Mouse (Mus musculus) B cell, adult 2 months (primary cell): ENCODE results near the gene Olfr986.
"Not testable (repeated sequence)": the region's sequence is repeated elsewhere in the genome, so short reads cannot be mapped to it uniquely, and the experiment has no call there.

Source experiments
- DNase-seq, 2 experiments: peaks; one replicate each; pipeline ENCODE4 v3.0.0; 2022

The Olfr986 gene

GRCm38 (mm10) chr9:40180620-40181019, at the start of gene Olfr986:
Gene Olfr986 (plus strand): TSS chr9:40180920.
- DNase-seq: no peak

- no peak for DNase-seq
These were observed 43.6 kb upstream of the Olfr986 start for GRCm38 (mm10) chr9:40136987-40137688.

GRCm38 (mm10) chr9:40139484-40139883, 41.2 kb upstream of the Olfr986 start:
- no peak for DNase-seq

GRCm38 (mm10) chr9:40141544-40141943, 39.2 kb upstream of the Olfr986 start:
- no peak for DNase-seq

- no peak for DNase-seq
These were observed 25.5 kb upstream of the Olfr986 start for GRCm38 (mm10) chr9:40155118-40155644.

GRCm38 (mm10) chr9:40166446-40166845, 14.3 kb upstream of the Olfr986 start:
- DNase-seq: no peak

GRCm38 (mm10) chr9:40177017-40177416, 3.7 kb upstream of the Olfr986 start:
- no peak for DNase-seq

GRCm38 (mm10) chr9:40185166-40185565, 4.4 kb downstream of the Olfr986 start:
- DNase-seq: not testable (repeated sequence)

GRCm38 (mm10) chr9:40191086-40191876, 10.6 kb downstream of the Olfr986 start:
- DNase-seq: peak in 1 of 2 experiments; percentile 2

GRCm38 (mm10) chr9:40192098-40193038, 11.6 kb downstream of the Olfr986 start, which contains the start of gene Zfp202:
Gene Zfp202 (plus strand): TSS chr9:40192316.
- peak; percentile 77 for DNase-seq

- DNase-seq: no peak
These were observed 15.3 kb downstream of the Olfr986 start for GRCm38 (mm10) chr9:40195981-40196380.

GRCm38 (mm10) chr9:40206546-40206950, 25.8 kb downstream of the Olfr986 start:
- no peak for DNase-seq

- no peak for DNase-seq
These were observed 30.0 kb downstream of the Olfr986 start for GRCm38 (mm10) chr9:40210744-40211143.

GRCm38 (mm10) chr9:40214058-40214457, 33.3 kb downstream of the Olfr986 start:
- DNase-seq: no peak

- DNase-seq: no peak
These were observed 35.9 kb downstream of the Olfr986 start for GRCm38 (mm10) chr9:40216651-40217050.

GRCm38 (mm10) chr9:40224289-40224688, 43.6 kb downstream of the Olfr986 start:
- DNase-seq: no peak

- DNase-seq: peak in 1 of 2 experiments; percentile 4
These were observed 47.4 kb downstream of the Olfr986 start for GRCm38 (mm10) chr9:40227874-40228789.

GRCm38 (mm10) chr9:40228804-40229331, 48.1 kb downstream of the Olfr986 start:
- DNase-seq: no peak

- no peak for DNase-seq
These were observed 48.8 kb downstream of the Olfr986 start for GRCm38 (mm10) chr9:40229479-40229878.

- DNase-seq: no peak
These were observed 50.3 kb downstream of the Olfr986 start for GRCm38 (mm10) chr9:40231019-40231418.
